Comparison of ENCODE assay signal across 8 mouse cellular contexts in the genomic region with DNA sequence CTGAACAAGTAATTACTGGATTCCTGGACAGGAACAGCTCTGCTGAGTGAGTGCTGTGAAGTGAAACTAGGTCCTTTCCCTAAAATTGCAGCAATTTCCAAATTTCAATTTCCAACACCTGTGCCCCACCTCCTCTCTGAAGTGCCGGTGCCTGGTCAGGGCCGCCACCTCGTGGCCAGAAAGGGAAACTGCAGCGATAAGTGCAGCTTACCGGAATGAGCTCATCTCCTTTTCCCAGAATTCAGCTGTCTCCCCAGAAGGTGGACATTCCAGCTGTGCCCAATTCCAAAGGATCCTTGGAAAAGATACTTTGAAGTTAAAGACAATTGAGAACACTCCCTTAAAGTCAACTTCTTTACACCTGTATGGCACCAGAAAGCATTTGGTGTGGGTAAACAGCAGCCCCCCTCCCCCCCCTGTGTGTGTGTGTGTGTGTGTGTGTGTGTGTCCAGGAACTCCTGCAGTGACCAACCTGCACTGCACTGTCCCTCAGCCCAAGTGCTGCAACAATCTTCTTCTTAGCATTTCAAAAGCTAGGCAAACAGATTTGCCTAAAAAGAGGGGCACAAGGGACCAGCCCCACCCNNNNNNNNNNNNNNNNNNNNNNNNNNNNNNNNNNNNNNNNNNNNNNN. TPM values are rescaled to one million over a fixed set of nuclear protein-coding genes. Genes with fewer than 3 reads are reported as not detected.
DNase-seq lines count a peak whose midpoint lies in the region; ATAC-seq and TF ChIP-seq lines count a peak whose summit lies in the region.

No protein-coding gene starts in this region.

- H3K9ac ChIP-seq in MEL (ENCODE audit: control insufficient read depth, low read depth, low read length, poor library complexity, severe bottlenecking): no peak overlapping the region; the same call in 1 of the 2 replicates
- no peak overlapping the region for H3K9ac ChIP-seq in hindbrain, embryonic 14.5 days

- no peak overlapping the region for H3K27ac ChIP-seq in MEL (ENCODE audit: control insufficient read depth, low read depth, low read length)
- no peak overlapping the region for H3K27ac ChIP-seq in hindbrain, embryonic 14.5 days

- peak; percentile 68 for DNase-seq in MEL (ENCODE audit: low read depth, low spot score)
- peak; percentile 49 for DNase-seq in c-Kit-positive CD71-positive TER-119-positive erythroid progenitor cells, embryonic 14.5 days (ENCODE audit: low spot score)
- DNase-seq in hindbrain, embryonic 14.5 days (ENCODE audit: low spot score): peak; percentile 68
- DNase-seq in layer of hippocampus, postnatal 10 days (ENCODE audit: low spot score in 2 of 2): peak; percentile 77 to 82
- DNase-seq in lung, postnatal 25 days (ENCODE audit: low spot score): peak; percentile 75
- DNase-seq in right cerebral cortex, postnatal 10 days (ENCODE audit: low spot score in 2 of 2): peak; percentile 84 to 87
- peak; percentile 75 for DNase-seq in urinary bladder, postnatal 25 days (ENCODE audit: low spot score)

- TF ChIP-seq POLR2A in MEL (IDR thresholded peaks at IDR 0.05; ENCODE audit: control insufficient read depth in 1 of 2, insufficient read depth in 1 of 2, low read depth in 1 of 2, low read length in 2 of 2, poor library complexity in 1 of 2): no peak

- peak; percentile 100 for TF ChIP-seq RAD21 in MEL (IDR thresholded peaks at IDR 0.05; ENCODE audit: low read depth, low read length)

- H3K4me1 ChIP-seq in MEL (ENCODE audit: control insufficient read depth in 1 of 2, insufficient read depth in 2 of 2, low read length in 2 of 2): peaks cover 0 to under 1% of the 10 kb centered on the region in 2 experiments; a peak in 2 of 4 replicates
- no peaks in the 10 kb centered on the region for H3K4me1 ChIP-seq in hindbrain, embryonic 14.5 days (replicated peaks; ENCODE audit: control insufficient read depth, insufficient read depth, low read length)

- TF ChIP-seq EP300 in MEL (IDR thresholded peaks at IDR 0.05; ENCODE audit: low read depth in 1 of 2, low read length in 2 of 2): no peak

- H3K79me2 ChIP-seq in MEL (ENCODE audit: control insufficient read depth, insufficient read depth, low read length, poor library complexity): no peaks in the 10 kb centered on the region

- no peaks in the 10 kb centered on the region; a peak in 1 of 4 replicates for H3K36me3 ChIP-seq in MEL (ENCODE audit: control insufficient read depth in 1 of 2, insufficient read depth in 2 of 2, low read length in 2 of 2)
- no peaks in the 10 kb centered on the region for H3K36me3 ChIP-seq in hindbrain, embryonic 14.5 days (replicated peaks; ENCODE audit: control insufficient read depth, insufficient read depth)

- no peak overlapping the region for H3K4me3 ChIP-seq in MEL (ENCODE audit: control insufficient read depth in 1 of 2, insufficient read depth in 1 of 2, low read depth in 2 of 2, low read length in 2 of 2)
- H3K4me3 ChIP-seq in hindbrain, embryonic 14.5 days (replicated peaks; ENCODE audit: low read length): no peak overlapping the region

- peak; percentile 82 for ATAC-seq in frontal cortex, adult (ENCODE audit: low TSS enrichment)
- ATAC-seq in hindbrain, embryonic 14.5 days (ENCODE audit: low FRiP score): no peak

- WGBS in hindbrain, embryonic 14.5 days: 2% methylated on average over 5 of the region's 5 CpGs

- peak; percentile 96 to 99 (median 97) for TF ChIP-seq CTCF in MEL (IDR thresholded peaks at IDR 0.05 in 2 of 3, conservative IDR thresholded peaks at IDR 0.05 in 1 of 3; ENCODE audit: control insufficient read depth in 1 of 3, insufficient read depth in 1 of 3, low read depth in 2 of 3, low read length in 3 of 3, poor library complexity in 1 of 3, severe bottlenecking in 1 of 3)

- H3K4me2 ChIP-seq in hindbrain, embryonic 14.5 days (replicated peaks): no peak overlapping the region

- no peaks in the 10 kb centered on the region for H3K27me3 ChIP-seq in MEL (ENCODE audit: control insufficient read depth in 1 of 2, insufficient read depth in 2 of 2, low read length in 2 of 2)
- H3K27me3 ChIP-seq in hindbrain, embryonic 14.5 days (ENCODE audit: control insufficient read depth, insufficient read depth, low read length): no peaks in the 10 kb centered on the region

- H3K9me3 ChIP-seq in MEL (replicated peaks; ENCODE audit: insufficient read depth, low read length): no peaks in the 10 kb centered on the region
- H3K9me3 ChIP-seq in hindbrain, embryonic 14.5 days (ENCODE audit: control insufficient read depth, low read length): no peaks in the 10 kb centered on the region

TF ChIP-seq in MEL, 35 proteins besides CTCF, POLR2A, EP300 and RAD21:
- TF ChIP-seq RCOR1 (IDR thresholded peaks at IDR 0.05; ENCODE audit: low read depth, low read length) (no peak), SIN3A (IDR thresholded peaks at IDR 0.05; ENCODE audit: low read length) (peak; percentile 66), MAX (IDR thresholded peaks at IDR 0.05; ENCODE audit: low read length) (no peak), POLR2AphosphoS5 (IDR thresholded peaks at IDR 0.05; ENCODE audit: borderline replicate concordance, low read depth, low read length) (no peak), CHD2 (IDR thresholded peaks at IDR 0.05; ENCODE audit: low read length) (no peak), ZNF384 (IDR thresholded peaks at IDR 0.05; ENCODE audit: low read depth, low read length) (no peak), ZC3H11A (IDR thresholded peaks at IDR 0.05; ENCODE audit: low read depth, low read length) (peak; percentile 97), MAZ (IDR thresholded peaks at IDR 0.05; ENCODE audit: low read depth, low read length) (peak; percentile 34; the same call in 1 of the 2 replicates), MYB (IDR thresholded peaks at IDR 0.05; ENCODE audit: low read depth, low read length) (no peak), NELFE (IDR thresholded peaks at IDR 0.05; ENCODE audit: low read depth, low read length) (no peak), TCF12 (IDR thresholded peaks at IDR 0.05; ENCODE audit: low read depth, low read length) (no peak), TBP (IDR thresholded peaks at IDR 0.05; ENCODE audit: low read depth, low read length) (no peak), MYC (IDR thresholded peaks at IDR 0.05; ENCODE audit: low read depth, low read length) (no peak), SMC3 (IDR thresholded peaks at IDR 0.05; ENCODE audit: low read depth, low read length) (peak; percentile 98), ETS1 (IDR thresholded peaks at IDR 0.05; ENCODE audit: low read depth, low read length) (no peak)

RNA-seq across cellular contexts. Expression of gene Anxa4, which starts 13.2 kb away (rescaled TPM):
- total RNA-seq in MEL (2012; rRNA removed): 30.4 and 31.1 TPM in 2 replicates
- 100 to 1,000 TPM in 1 of 2 experiments, 10 to 100 TPM in 1; 53.6 to 176 TPM for polyA plus RNA-seq in MEL (2012; ENCODE audit: insufficient read depth in 1 of 2, insufficient read length in 2 of 2, low read depth in 1 of 2, low replicate concordance in 2 of 2, missing spikeins in 1 of 2)
- polyA plus RNA-seq in hindbrain, embryonic 14.5 days (2014; fragmentation: Nextera tagmentation; extraction: Ambion mirVana): 5.2 and 5.7 TPM in 2 replicates
- 1 to 10 TPM; 6.1 to 6.4 TPM for total RNA-seq in layer of hippocampus, postnatal 10 days (2021)

RNA-seq across cellular contexts. Expression of gene Aak1, which starts 42.7 kb away (rescaled TPM):
- total RNA-seq in MEL (2012; rRNA removed): 6.4 and 7.2 TPM in 2 replicates
- polyA plus RNA-seq in MEL (2012; ENCODE audit: insufficient read depth in 1 of 2, insufficient read length in 2 of 2, low read depth in 1 of 2, low replicate concordance in 2 of 2, missing spikeins in 1 of 2): 100 to 1,000 TPM in 1 of 2 experiments, 10 to 100 TPM in 1; 25.4 to 353 TPM
- 49.8 and 52.7 TPM in 2 replicates for polyA plus RNA-seq in hindbrain, embryonic 14.5 days (2014; fragmentation: Nextera tagmentation; extraction: Ambion mirVana)
- total RNA-seq in layer of hippocampus, postnatal 10 days (2021): 100 to 1,000 TPM; 276 to 295 TPM

Comparison
In these comparisons a context has a peak if more than half of its experiments do, and no peak if none do; other contexts are left out.
1. RNA of gene Aak1, which starts 42.7 kb away (total RNA-seq): 276 to 295 TPM in layer of hippocampus, postnatal 10 days; 6.4 to 7.2 TPM in MEL; every median in the first group is over 10 times any median in the second.
2. Peak in every context shown above with its lines, with median percentiles within 50 percentile points of each other: DNase-seq.